Mouse (Mus musculus): ENCODE measurements around the gene Gm20388. TPM values are rescaled to one million over a fixed set of nuclear protein-coding genes. Genes with fewer than 3 reads are reported as not detected.
"Not testable (repeated sequence)": the region's sequence is repeated elsewhere in the genome, so short reads cannot be mapped to it uniquely, and the experiment has no call there.

Gm20388 gene
- total RNA-seq, 2 experiments from 2014 or later = 2.2 to 7.6 TPM

DNA sequence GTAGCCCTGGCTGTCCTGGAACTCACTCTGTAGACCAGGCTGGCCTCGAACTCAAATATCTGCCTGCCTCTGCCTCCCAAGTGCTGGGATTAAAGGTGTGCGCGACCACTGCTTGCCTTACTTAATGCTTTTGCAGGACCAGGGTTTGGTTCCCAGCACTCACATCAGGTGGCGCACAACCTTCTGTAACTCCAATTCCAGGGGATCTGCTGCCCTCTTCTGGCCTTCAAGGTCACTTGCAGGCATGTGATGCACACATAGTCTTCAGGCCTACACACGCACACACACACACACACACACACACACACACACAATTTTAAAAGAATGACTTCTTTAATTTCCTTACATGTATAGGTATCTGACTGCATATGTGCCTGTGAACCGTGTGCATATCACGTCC lies 3890.2 kb downstream of the Gm20388 start:
- no peak for DNase-seq (ENCODE audit: low spot score in 2 of 2)
- Histone ChIP-seq H3K4me3 (no peak overlapping the region), H3K27ac (no peak overlapping the region)
- 0 out of 2 replicates have a peak, but pooled peaks have one; percentile 7 for TF ChIP-seq CTCF (conservative IDR thresholded peaks at IDR 0.05)

DNA sequence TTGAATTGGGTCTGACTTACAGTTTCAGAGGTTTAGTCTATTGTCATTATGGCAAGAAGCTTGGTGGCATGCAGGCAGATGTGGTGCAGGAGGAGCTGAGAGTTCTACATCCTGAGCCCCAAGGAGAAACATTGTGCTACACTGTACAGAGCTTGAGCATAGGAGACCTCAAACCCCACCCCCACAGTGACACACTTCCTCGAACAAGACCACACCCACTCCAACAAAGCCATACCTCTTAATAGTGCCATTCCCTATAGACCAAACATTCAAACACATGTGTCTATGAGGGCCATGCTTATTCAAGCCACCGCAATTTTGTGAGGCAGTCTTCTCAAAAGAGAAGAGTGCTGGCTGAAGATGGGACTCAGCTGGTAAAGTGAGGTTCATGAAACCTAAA lies 3890.9 kb downstream of the Gm20388 start:
- TF ChIP-seq CTCF (conservative IDR thresholded peaks at IDR 0.05) = no peak
- Histone ChIP-seq H3K4me3 (no peak overlapping the region), H3K27ac (no peak overlapping the region)
- no peak for DNase-seq (ENCODE audit: low spot score in 2 of 2)

DNA sequence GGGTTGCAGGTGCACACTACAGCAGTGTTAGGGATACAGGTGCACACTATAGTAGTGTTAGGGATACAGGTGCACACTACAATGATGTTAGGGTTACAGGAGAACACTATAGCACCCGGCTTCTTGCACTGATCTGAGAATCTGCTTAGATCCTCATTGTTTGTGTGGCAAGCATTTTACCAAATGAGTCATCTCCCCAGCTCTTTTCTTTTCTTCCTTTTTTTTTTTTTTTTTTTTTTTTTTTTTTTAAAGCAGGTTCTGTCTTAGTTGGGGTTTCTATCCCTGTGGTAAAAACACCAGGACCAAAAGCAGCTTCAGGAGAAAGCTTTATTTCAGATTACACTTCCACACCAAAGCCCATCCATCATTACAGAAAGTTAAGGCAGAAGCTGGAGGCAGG lies 3893.0 kb downstream of the Gm20388 start:
- Histone ChIP-seq H3K4me3 (no peak overlapping the region), H3K27ac (no peak overlapping the region)
- TF ChIP-seq CTCF (conservative IDR thresholded peaks at IDR 0.05) = no peak
- DNase-seq (ENCODE audit: low spot score in 2 of 2) = no peak

DNA sequence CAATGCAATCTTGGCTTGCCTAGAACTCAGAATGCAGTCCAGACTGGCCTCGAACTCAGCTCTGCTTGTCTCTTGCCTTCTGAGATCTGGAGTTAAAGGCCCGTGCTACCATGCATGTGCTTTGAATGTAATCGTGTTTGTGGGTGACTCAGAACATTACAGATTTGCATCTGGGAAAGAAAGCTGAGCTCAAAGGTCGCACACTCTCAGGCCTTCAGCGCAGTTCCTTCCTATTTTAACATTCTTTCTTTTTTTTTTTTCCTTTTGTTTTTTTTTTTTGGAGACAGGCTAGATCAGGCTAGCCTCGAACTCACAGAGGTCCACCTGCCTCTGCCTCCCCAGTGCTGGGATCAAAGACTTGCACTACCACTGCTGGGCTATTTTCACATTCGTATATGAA lies 3893.9 kb downstream of the Gm20388 start:
- H3K4me3 ChIP-seq = no peak overlapping the region
- DNase-seq (ENCODE audit: low spot score in 2 of 2) = no peak
- TF ChIP-seq CTCF (conservative IDR thresholded peaks at IDR 0.05) = no peak
- no peak overlapping the region for H3K27ac ChIP-seq

DNA sequence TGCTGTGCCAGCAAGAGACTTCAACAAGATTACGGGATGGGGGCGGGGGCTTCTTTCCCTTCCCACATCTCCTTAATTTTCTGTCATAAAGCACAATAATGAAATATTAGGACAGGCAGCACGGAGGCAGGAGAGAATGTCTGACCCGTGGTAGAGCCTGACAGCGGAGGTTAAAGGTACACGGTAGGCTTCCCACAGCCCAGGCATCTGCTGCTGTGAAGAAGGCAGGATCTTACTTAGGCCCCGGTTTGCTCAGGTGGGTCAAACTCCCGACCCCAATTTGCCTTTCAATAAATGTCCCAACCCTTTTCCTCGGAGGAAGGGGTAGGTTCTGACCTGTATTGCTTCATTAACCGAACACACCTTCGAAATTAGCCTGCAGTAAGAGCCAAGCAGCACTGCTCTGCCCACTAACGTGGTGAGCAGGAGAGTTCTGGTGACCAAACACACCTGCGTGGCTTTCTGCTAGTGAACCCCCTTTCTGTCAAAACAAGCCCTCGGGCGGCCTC lies 3894.6 kb downstream of the Gm20388 start:
- peak overlapping the region; percentile 93 for H3K27ac ChIP-seq
- no peak for TF ChIP-seq CTCF (conservative IDR thresholded peaks at IDR 0.05)
- peak overlapping the region; percentile 97 for H3K4me3 ChIP-seq
- DNase-seq (ENCODE audit: low spot score in 2 of 2) = no peak

DNA sequence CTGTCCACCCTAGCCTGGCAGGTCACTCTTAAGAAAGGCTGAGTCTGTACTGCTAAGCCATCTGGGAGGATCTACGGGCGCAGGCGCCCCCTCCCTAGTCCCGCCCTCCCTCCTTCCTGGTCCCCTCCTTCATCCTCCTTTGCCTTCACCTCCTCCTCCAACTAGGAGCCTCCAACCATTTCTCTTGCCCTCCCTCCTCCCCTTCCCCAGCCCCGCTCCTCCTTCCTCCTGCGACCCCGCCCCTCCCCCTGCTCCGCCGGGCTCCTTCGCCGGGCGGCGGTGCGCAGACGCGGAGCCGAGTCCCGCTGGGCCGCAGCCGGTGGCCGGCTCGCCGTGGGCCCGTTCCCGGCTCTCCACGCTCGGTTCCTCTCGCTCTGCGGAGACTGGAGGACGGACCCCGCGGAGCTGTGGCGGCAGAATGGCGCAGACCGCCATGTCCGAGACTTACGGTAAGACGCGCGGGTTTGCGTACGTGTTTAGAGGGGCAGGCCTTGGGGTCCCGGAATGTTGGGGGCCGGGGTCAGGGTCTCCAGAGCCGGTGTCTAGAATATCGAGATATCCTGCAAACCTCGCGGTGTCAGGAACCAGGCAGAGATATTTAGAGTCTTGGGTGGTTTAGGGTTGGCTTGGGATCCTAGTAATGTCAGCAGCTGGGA lies 3895.2 kb downstream of the Gm20388 start, which contains the start of gene Rab4a:
Gene Rab4a, plus strand, starts transcription at position 268 of the 656 bp plus-strand sequence.
- no peak for TF ChIP-seq CTCF (conservative IDR thresholded peaks at IDR 0.05)
- peak; percentile 79 to 81 for DNase-seq (ENCODE audit: low spot score in 2 of 2)
- Histone ChIP-seq H3K4me3 (peak within 1 kb of the TSS; percentile 97), H3K27ac (peak within 1 kb of the TSS; percentile 93)

DNA sequence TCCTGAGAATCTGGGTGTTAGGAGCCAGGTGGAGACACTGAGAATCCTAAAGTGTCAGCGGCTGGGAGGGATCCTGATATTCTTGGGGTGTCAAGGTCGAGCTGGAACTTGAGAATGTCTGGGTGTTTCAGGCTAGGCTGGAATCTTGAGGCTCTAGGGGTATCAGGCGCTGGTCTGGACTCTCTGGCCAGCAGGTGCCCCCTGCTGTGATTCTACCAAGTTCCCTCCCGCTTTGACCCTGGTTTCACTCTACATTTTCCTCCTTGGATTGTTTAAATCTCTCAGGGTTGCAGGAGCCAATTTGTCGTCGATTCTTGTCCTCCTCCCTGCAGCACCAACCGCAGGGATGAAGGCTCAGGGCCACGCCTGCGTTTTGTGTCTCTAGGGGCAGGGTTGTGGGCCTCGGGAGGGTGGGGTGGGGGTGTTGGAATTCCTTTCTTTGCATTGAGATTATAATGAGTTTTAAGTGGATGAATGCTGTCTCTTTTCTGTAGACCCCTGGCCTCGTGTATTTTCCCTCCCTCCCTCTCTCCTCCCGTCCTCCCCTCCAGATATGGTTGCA lies 3895.8 kb downstream of the Gm20388 start:
- no peak for TF ChIP-seq CTCF (conservative IDR thresholded peaks at IDR 0.05)
- peak overlapping the region; percentile 93 for H3K27ac ChIP-seq

DNA sequence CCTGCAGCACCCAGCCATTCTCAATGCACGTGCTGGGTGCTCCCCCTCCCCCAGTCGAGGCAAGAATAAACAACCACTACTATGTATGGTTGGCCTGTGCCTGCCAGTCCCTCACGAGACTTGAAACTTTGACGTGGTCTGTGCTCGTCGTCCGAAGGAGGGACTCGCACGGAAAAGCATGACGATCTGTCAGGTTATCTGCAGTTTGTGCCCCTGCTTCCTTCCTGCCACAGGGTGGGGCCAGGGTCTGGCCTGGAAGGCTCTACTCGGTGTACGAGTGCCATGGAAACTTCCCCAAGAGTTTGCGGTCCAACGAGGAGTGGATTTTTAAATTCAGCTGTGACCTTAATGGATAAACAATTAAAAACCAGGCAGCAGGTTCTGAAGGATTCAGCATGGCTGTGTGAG lies 3896.4 kb downstream of the Gm20388 start:
- no peak for DNase-seq (ENCODE audit: low spot score in 2 of 2)
- 0 out of 2 replicates have a peak, but pooled peaks have one; percentile 3 for TF ChIP-seq CTCF (conservative IDR thresholded peaks at IDR 0.05)
- Histone ChIP-seq H3K4me3 (peak overlapping the region; percentile 97), H3K27ac (peak overlapping the region; percentile 93)

More for the DNA sequence above, 3895.8 kb downstream of the Gm20388 start:
- no peak for DNase-seq (ENCODE audit: low spot score in 2 of 2)
- peak overlapping the region; percentile 97 for H3K4me3 ChIP-seq

DNA sequence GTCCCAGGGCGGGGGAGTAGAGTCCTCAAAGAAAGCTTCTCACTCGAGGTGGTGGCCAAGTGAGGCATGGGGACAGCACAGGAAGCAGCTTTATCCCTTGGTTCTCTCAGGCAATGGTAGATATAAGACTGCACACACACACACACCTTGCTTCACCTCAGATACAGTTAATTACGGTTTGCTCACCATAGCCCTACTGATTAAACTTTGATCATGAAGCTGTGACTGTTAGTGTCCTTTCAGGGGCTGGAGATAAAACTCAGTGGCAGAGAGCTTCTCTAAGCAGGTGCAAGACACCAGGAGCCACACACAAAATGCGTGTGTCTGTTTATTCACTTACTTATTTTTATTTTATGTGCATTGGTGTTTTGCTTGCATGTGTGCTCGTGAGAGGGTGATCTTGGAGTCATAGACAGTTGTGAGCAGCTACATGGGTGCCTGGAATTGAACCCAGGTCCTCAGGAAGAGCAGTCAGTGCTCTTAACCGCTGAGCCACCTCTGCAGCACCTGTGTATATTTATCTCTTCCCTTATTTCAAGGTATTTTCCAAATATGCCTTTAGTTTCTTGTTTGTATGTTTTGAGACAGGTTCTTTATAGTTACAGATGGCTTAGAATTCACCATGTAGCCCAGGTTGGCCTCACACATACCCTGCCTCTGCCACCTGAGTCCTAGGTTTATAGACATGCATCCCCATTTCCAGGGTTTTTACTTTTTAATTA lies 3897.4 kb downstream of the Gm20388 start:
- TF ChIP-seq CTCF (conservative IDR thresholded peaks at IDR 0.05) = no peak
- peak overlapping the region; percentile 97; the same call in 1 of the 2 replicates for H3K4me3 ChIP-seq
- DNase-seq (ENCODE audit: low spot score in 2 of 2) = no peak
- H3K27ac ChIP-seq = no peak overlapping the region; the same call in 1 of the 2 replicates

DNA sequence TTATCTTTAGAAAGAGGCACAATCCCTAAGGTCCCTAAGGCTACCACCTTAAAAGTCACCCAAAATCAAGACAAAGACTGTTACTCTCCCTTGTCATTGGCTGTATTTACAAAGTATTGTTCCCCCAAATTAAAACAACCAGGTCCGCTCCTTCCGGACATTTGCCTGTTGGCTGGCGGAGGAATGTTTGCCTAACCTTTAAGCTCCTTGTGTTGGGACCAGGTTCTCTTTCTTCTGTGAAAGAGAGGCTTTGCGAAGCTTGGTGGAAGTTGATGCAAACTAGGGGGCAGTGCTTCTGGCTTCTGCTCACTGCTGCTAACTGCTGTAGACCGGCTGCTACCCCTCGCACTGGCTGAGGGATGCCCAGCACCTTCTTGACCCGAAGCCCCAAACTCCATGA lies 3898.0 kb downstream of the Gm20388 start:
- H3K27ac ChIP-seq = no peak overlapping the region
- no peak overlapping the region for H3K4me3 ChIP-seq
- DNase-seq (ENCODE audit: low spot score in 2 of 2) = no peak
- TF ChIP-seq CTCF (conservative IDR thresholded peaks at IDR 0.05) = no peak

DNA sequence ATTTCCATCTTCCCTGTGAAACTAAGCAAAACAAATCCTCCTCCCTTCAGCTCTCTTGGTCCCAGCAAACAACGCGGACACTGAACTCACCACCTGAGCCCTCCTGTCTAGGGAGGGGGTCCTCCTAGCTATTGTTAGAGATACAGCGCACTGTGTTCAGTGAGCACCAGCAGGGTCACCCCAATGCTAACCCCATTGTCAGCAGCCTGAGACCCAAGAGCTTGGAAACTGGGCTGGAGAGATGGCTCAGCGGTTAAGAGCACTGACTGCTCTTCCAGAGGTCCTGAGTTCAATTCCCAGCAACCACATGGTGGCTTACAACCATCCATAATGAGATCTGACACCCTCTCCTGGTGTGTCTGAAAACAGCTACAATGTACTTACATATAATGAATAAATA lies 3898.7 kb downstream of the Gm20388 start:
- DNase-seq (ENCODE audit: low spot score in 2 of 2); H3K27ac ChIP-seq; H3K4me3 ChIP-seq: not testable (repeated sequence)

DNA sequence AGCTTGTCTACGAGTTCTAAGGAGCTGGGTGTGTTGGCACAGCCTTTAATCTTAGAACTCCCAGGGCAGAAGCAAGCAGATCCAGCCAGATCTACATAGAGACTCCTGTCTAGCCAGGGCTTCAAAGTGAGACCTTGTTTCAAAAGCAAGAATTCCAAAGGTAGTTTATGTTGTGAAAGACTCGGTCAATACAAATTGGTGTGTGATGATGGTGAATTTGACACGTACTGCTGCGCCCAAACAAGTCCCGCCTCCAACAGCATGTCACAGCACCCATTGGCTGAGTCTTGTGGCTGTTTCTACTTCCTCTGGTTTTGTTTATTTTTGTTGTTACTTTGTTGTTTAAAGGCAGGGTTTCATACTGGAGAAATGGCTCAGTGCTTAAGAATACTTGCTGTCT lies 3901.6 kb downstream of the Gm20388 start:
- no peak for TF ChIP-seq CTCF (conservative IDR thresholded peaks at IDR 0.05)
- no peak overlapping the region; the same call in 1 of the 2 replicates for H3K27ac ChIP-seq
- DNase-seq (ENCODE audit: low spot score in 2 of 2) = no peak
- no peak overlapping the region for H3K4me3 ChIP-seq
